Mouse (Mus musculus): ENCODE measurements around the gene BC025446. TPM values are rescaled to one million over a fixed set of nuclear protein-coding genes. Genes with fewer than 3 reads are reported as not detected.

The BC025446 gene
- polyA plus RNA-seq, 1 experiment from 2014 or later, result not detected

DNA sequence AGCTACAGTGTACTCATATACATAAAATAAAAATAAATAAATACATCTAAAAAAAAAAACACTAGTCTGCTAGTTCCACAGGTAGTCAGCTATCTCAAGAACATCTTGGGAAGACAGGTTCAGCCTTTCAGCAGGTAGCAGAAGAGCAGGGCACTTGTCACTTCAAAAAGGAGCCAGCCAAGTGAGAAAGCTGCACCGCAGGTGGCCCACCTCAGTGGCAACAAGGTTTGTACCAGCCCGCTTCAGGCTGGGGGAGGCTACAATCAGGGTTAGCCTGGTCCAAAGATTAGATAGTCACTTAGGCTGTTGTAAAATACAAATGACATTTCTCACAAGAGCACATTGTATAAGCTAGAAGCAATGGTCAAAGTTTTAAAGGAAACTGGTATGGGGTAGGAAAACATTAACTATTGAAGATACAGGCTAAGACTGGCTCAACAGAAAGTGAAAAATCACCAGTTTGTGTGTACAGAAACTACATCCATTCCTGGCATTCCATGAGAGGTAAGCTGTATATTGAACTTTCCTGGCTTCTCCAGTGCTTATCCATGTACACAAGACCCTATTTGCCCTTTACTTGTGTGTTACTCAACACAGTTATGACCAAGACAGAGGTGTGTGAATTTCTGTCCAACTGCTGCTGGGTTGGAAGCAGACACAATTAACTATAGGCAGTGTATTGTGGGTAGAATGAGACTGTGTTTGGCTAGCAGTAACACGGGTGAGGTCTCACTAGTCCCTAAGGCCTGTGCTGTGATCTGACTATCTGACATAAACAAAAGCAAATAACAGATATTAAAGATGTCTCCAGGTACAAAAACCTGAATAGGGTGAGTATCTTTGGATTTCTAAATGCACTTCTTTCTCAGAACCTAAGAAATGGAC, 26.8 kb downstream of the BC025446 start:
- H3K9ac ChIP-seq (ENCODE audit: low read depth, low read length), result no peak overlapping the region
- 58% methylated on average over 3 of the region's 3 CpGs for WGBS (ENCODE audit: insufficient replicate concordance)
- no peak overlapping the region for H3K4me3 ChIP-seq (ENCODE audit: low read depth, low read length)
- no peaks in the 10 kb centered on the region for H3K36me3 ChIP-seq (ENCODE audit: control insufficient read depth, insufficient read depth, low read length)
- H3K27me3 ChIP-seq (ENCODE audit: control insufficient read depth, insufficient read depth, low read length), result no peaks in the 10 kb centered on the region
- no peaks in the 10 kb centered on the region for H3K9me3 ChIP-seq (replicated peaks; ENCODE audit: control insufficient read depth, low read length)
- no peak overlapping the region for H3K27ac ChIP-seq (ENCODE audit: low read depth, low read length)
- no peak for ATAC-seq (replicated peaks; ENCODE audit: insufficient number of reproducible peaks, low FRiP score, low TSS enrichment)
- no peaks in the 10 kb centered on the region for H3K4me1 ChIP-seq (ENCODE audit: control insufficient read depth, insufficient read depth, low read length)
- H3K4me2 ChIP-seq, result no peak overlapping the region

DNA sequence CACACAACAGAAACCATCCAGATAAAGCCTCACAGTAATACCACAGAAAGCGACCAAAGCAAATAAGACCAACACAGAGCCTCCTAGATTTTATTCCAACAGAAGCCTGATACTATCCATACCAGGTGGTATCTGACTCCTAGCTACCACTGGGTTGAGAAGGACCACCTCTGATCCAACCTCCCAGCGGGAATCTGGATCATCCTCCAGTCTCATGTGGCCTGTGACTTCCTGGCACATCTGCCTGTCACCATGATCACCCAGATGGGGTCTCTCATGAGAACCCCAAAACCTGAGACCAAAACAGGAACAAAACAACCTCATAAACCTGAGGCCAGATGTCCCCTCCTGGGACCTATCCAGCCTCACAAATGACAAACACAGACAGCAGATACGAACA, 38.5 kb downstream of the BC025446 start:
- Histone ChIP-seq H3K36me3 (ENCODE audit: control insufficient read depth, insufficient read depth, low read length) (no peaks in the 10 kb centered on the region), H3K4me3 (ENCODE audit: low read depth, low read length) (no peak overlapping the region), H3K9me3 (replicated peaks; ENCODE audit: control insufficient read depth, low read length) (no peaks in the 10 kb centered on the region), H3K27ac (ENCODE audit: low read depth, low read length) (no peak overlapping the region), H3K4me1 (ENCODE audit: control insufficient read depth, insufficient read depth, low read length) (no peaks in the 10 kb centered on the region), H3K4me2 (no peak overlapping the region), H3K27me3 (ENCODE audit: control insufficient read depth, insufficient read depth, low read length) (no peaks in the 10 kb centered on the region), H3K9ac (ENCODE audit: low read depth, low read length) (no peak overlapping the region)
- WGBS (ENCODE audit: insufficient replicate concordance), result 78% methylated on average over 3 of the region's 3 CpGs
- no peak for ATAC-seq (replicated peaks; ENCODE audit: insufficient number of reproducible peaks, low FRiP score, low TSS enrichment)

DNA sequence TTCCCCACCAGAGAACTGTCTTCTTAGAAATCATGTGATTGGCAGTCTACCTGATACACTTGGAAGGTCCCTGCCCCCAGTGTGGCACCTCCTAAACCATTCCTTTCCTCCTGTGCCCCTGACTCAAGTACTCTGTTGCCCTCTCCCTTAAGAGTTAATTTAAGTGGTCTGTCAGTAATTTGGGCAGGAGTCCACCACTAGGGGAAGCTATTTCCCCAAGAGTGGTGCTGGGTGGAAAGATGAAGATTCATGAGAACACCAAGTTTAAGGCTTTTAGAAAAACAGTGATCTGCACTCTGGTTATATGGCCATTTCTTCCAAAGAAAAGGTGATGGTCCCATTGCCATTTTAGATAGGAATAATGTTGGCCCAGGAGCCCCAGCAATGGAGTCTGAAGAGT, 49.7 kb downstream of the BC025446 start:
- H3K27ac ChIP-seq (ENCODE audit: low read depth, low read length), result no peak overlapping the region
- no peaks in the 10 kb centered on the region for H3K27me3 ChIP-seq (ENCODE audit: control insufficient read depth, insufficient read depth, low read length)
- H3K4me2 ChIP-seq, result no peak overlapping the region
- ATAC-seq (replicated peaks; ENCODE audit: insufficient number of reproducible peaks, low FRiP score, low TSS enrichment), result no peak
- H3K9me3 ChIP-seq (replicated peaks; ENCODE audit: control insufficient read depth, low read length), result no peaks in the 10 kb centered on the region; the same call in 1 of the 2 replicates
- no peaks in the 10 kb centered on the region for H3K4me1 ChIP-seq (ENCODE audit: control insufficient read depth, insufficient read depth, low read length)
- no peak overlapping the region for H3K4me3 ChIP-seq (ENCODE audit: low read depth, low read length)
- no peaks in the 10 kb centered on the region for H3K36me3 ChIP-seq (ENCODE audit: control insufficient read depth, insufficient read depth, low read length)
- no peak overlapping the region for H3K9ac ChIP-seq (ENCODE audit: low read depth, low read length)

DNA sequence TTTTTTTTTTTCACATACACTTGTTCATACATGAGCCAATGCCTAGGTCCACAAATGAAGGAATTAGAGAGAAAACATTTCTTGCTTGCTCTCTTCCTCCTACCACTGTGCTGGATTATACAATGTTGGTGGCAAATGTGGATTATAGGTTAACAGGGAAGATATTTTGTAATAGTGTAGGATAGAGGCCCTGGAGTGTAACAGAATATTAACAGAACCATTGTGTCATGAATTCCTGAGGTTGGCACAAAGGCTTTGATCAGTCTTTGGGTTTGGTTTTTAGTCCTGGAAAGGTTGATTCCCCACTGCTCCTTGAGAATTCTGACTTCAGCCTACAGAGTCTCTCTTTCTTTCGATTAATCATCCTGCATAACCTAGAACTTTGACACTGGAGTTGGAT, 50.5 kb downstream of the BC025446 start:
- no peak overlapping the region for H3K4me3 ChIP-seq (ENCODE audit: low read depth, low read length)
- WGBS (ENCODE audit: insufficient replicate concordance), result 50% methylated on average over 1 of the region's 1 CpGs
- no peak overlapping the region for H3K4me2 ChIP-seq
- no peaks in the 10 kb centered on the region for H3K36me3 ChIP-seq (ENCODE audit: control insufficient read depth, insufficient read depth, low read length)
- no peaks in the 10 kb centered on the region for H3K27me3 ChIP-seq (ENCODE audit: control insufficient read depth, insufficient read depth, low read length)
- no peaks in the 10 kb centered on the region; the same call in 1 of the 2 replicates for H3K9me3 ChIP-seq (replicated peaks; ENCODE audit: control insufficient read depth, low read length)
- H3K27ac ChIP-seq (ENCODE audit: low read depth, low read length), result no peak overlapping the region
- no peaks in the 10 kb centered on the region for H3K4me1 ChIP-seq (ENCODE audit: control insufficient read depth, insufficient read depth, low read length)
- H3K9ac ChIP-seq (ENCODE audit: low read depth, low read length), result no peak overlapping the region
- ATAC-seq (replicated peaks; ENCODE audit: insufficient number of reproducible peaks, low FRiP score, low TSS enrichment), result no peak

DNA sequence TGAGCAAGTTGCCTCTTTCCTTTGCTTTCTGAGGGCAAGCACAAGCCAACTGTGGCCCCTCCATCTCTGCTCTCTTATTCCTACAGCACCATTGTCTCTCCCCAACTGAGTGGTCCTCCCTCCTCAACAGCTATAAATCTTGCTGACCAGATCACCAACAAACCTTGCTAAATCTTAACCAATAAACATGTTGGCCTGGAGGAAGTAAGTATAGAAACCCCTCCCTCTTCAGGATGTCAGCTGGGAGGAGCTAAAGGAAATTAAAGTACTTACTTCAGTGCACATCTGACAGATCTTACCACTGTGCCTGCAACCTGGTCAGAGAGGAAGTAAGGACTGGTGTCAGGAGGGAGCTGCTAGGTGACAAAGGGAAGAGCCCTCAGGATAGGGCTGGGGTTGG, 51.9 kb downstream of the BC025446 start, which contains the start of gene Ly6f:
Gene Ly6f, plus strand, starts transcription at position 301 of the 400 bp plus-strand sequence.
- Histone ChIP-seq H3K27ac (ENCODE audit: low read depth, low read length) (no peak within 1 kb of the TSS), H3K4me3 (ENCODE audit: low read depth, low read length) (no peak within 1 kb of the TSS), H3K9ac (ENCODE audit: low read depth, low read length) (no peak within 1 kb of the TSS), H3K4me1 (ENCODE audit: control insufficient read depth, insufficient read depth, low read length) (no peaks in the 10 kb centered on the region), H3K36me3 (ENCODE audit: control insufficient read depth, insufficient read depth, low read length) (no peaks in the 10 kb centered on the region), H3K4me2 (no peak within 1 kb of the TSS), H3K27me3 (ENCODE audit: control insufficient read depth, insufficient read depth, low read length) (no peaks in the 10 kb centered on the region), H3K9me3 (replicated peaks; ENCODE audit: control insufficient read depth, low read length) (no peaks in the 10 kb centered on the region; the same call in 1 of the 2 replicates)
- no peak for ATAC-seq (replicated peaks; ENCODE audit: insufficient number of reproducible peaks, low FRiP score, low TSS enrichment)

DNA sequence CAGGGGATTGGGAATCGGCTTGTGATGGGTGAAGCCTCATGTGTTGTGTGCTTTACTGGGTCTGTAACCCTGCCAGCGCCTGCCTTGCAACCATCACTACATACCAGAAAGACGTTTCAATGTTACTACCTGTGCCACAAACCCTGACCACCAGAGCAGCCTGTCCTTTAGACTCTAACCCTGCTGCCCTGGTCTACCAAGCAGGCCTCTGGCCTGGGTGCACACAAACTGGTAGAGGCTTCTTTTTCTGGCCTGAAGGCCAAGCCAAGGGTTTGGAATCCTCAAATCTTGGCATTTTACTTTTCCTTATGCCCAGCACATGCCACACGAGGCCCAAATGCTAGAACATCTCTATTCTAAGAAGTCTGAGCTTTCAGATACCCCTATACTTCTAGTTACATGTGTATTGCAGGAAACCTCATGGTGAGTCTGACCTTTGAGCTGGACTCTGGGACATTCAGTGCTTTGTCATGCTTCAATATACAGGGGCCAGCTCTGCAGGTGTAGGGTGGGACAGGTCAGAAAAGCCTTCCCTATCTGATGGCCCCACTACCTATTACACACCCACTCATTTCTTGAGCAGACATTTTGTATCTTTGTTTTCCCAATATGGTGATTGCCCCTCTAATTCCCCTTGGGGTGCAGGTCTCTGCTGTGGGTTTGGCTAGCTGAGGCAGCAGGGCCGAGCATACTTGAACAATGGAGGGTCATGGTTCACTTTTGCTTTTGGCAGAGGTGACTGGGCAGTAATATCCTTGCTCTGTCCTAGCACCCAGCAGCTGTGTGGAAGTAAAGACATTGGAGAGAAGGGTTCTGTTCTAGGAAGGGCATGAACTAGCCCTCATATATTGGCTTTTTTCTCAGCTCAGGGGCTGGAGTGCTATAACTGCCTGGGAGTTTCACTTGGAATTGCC, 53.0 kb downstream of the BC025446 start:
- Histone ChIP-seq H3K4me3 (ENCODE audit: low read depth, low read length) (no peak overlapping the region), H3K36me3 (ENCODE audit: control insufficient read depth, insufficient read depth, low read length) (no peaks in the 10 kb centered on the region), H3K9ac (ENCODE audit: low read depth, low read length) (no peak overlapping the region), H3K4me1 (ENCODE audit: control insufficient read depth, insufficient read depth, low read length) (no peaks in the 10 kb centered on the region), H3K27me3 (ENCODE audit: control insufficient read depth, insufficient read depth, low read length) (no peaks in the 10 kb centered on the region), H3K27ac (ENCODE audit: low read depth, low read length) (no peak overlapping the region), H3K4me2 (no peak overlapping the region), H3K9me3 (replicated peaks; ENCODE audit: control insufficient read depth, low read length) (no peaks in the 10 kb centered on the region; the same call in 1 of the 2 replicates)
- WGBS (ENCODE audit: insufficient replicate concordance), result 64% methylated on average over 5 of the region's 5 CpGs
- ATAC-seq (replicated peaks; ENCODE audit: insufficient number of reproducible peaks, low FRiP score, low TSS enrichment), result no peak

DNA sequence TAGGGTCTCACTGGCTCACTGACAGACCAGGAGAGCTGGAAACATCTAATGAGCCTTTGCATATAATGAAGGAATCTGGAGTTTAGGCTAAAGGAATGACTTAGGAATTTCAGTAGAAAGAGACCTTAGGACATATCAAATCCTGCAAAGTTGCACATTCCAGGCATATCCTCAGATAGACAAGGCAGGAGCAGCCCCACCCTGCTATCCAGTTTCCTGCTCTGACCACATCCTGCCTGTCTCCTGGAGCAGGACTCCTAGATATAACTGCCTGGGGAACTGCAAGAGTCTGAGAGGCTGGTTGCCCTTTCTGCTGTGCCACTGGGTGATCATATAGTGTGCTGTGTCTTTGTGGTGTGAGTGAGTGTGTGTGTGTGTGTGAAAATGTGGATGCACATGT, 54.0 kb downstream of the BC025446 start:
- Histone ChIP-seq H3K9me3 (replicated peaks; ENCODE audit: control insufficient read depth, low read length) (no peaks in the 10 kb centered on the region), H3K4me1 (ENCODE audit: control insufficient read depth, insufficient read depth, low read length) (no peaks in the 10 kb centered on the region), H3K27me3 (ENCODE audit: control insufficient read depth, insufficient read depth, low read length) (no peaks in the 10 kb centered on the region), H3K27ac (ENCODE audit: low read depth, low read length) (no peak overlapping the region), H3K4me2 (no peak overlapping the region), H3K9ac (ENCODE audit: low read depth, low read length) (no peak overlapping the region), H3K36me3 (ENCODE audit: control insufficient read depth, insufficient read depth, low read length) (no peaks in the 10 kb centered on the region), H3K4me3 (ENCODE audit: low read depth, low read length) (no peak overlapping the region)
- no peak for ATAC-seq (replicated peaks; ENCODE audit: insufficient number of reproducible peaks, low FRiP score, low TSS enrichment)

DNA sequence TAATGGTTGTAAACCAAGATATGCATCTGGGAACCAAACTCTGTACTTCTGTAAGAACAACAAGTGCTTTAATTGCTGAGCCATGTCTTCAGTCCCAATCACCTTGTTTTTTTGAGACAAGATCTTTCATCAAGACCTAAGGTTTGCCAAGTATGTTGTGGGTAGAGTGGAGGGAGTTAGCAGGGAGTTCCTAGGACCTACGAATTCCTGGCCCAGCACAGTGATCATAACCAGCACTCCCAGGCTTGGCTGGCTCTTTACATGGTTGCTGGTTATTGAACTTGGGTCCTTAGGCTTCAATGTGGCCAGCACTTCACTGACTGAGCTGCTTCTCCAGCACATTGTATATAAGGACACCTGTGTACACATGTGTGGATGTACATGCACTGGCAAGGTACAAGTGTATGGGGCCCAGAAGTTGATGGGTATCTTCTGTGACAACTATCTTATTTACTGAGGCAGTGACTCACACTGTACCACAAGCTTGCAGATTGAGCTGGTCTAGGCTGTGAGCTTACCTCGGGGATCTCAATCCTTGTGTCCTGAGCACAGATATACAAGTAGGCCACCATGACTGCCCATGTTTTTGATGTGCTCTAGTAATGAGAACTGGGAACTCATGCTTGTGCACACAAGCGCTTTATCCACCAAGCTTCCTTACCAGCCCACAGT, 54.7 kb downstream of the BC025446 start:
- 65% methylated on average over 3 of the region's 3 CpGs for WGBS (ENCODE audit: insufficient replicate concordance)
- H3K36me3 ChIP-seq (ENCODE audit: control insufficient read depth, insufficient read depth, low read length), result no peaks in the 10 kb centered on the region
- H3K9me3 ChIP-seq (replicated peaks; ENCODE audit: control insufficient read depth, low read length), result no peaks in the 10 kb centered on the region
- H3K9ac ChIP-seq (ENCODE audit: low read depth, low read length), result no peak overlapping the region
- no peaks in the 10 kb centered on the region for H3K27me3 ChIP-seq (ENCODE audit: control insufficient read depth, insufficient read depth, low read length)
- H3K27ac ChIP-seq (ENCODE audit: low read depth, low read length), result no peak overlapping the region
- H3K4me2 ChIP-seq, result no peak overlapping the region
- ATAC-seq (replicated peaks; ENCODE audit: insufficient number of reproducible peaks, low FRiP score, low TSS enrichment), result no peak
- H3K4me1 ChIP-seq (ENCODE audit: control insufficient read depth, insufficient read depth, low read length), result no peaks in the 10 kb centered on the region
- no peak overlapping the region for H3K4me3 ChIP-seq (ENCODE audit: low read depth, low read length)

Data from heart, embryonic 11.5 days (tissue).